Mouse (Mus musculus): ENCODE data around the gene Yars. TPM values are rescaled to one million over a fixed set of nuclear protein-coding genes. Genes with fewer than 3 reads are reported as not detected.

Yars gene
- 103 and 115 TPM in 2 replicates for polyA plus RNA-seq (2014; fragmentation: Nextera tagmentation; extraction: Ambion mirVana)

DNA sequence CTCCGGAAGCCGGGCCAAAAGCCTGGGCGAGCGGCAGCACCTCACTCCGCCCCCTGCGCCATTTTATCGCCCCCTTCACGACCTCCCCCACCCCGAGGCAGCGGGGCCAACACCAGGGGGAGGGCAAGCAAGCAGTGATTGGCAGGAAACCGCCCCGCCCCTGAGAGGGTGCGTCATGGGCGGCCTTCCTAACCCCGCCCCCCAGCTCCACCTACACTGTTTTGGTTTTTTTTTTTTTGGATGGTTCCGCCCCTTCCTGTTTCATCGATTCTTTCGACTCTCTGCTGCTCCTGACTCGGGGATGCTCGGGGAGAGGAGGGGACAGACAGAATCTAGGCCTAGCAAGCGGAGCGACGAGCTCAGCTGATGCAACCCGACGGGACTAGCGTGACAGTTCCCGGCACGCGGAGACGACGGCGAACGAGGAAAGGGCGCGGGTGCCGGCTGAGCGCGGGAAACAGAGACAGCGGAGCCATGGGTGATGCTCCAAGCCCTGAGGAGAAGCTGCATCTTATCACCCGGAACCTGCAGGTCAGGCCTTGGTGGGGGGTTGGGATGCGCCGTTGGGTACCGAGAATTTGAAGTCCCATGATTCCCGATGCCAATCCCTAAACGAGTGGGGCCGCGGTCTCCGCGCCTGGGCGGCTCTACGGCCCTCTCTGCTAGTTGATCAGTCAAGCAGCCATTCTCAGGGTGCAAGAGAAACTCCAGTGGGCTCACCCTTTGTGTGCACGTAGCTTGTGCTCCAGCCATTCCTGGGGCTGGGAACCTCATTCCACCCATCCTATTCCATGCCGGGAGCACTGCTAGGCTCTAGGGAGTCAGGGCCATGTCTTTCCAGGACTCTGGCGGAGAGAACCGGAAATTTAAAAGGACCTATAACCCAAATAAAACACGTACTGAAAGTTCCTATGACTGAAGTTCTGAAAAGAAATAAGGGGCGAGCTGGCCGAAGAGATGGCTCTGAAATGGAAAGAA lies at the start of gene Yars, which contains the start of gene S100pbp:
Gene Yars (plus strand): TSS at position 219 of the 978 bp plus-strand sequence.
Gene S100pbp (minus strand): TSS at position 186 of the 978 bp plus-strand sequence.
- DNase-seq (ENCODE audit: low spot score) = peak; percentile 99
- H3K4me1 ChIP-seq (ENCODE audit: control insufficient read depth, insufficient read depth, low read length) = peaks cover 10% of the 10 kb centered on the region; the same call in 1 of the 2 replicates
- under 1% methylated on average over 58 of the region's 58 CpGs for WGBS
- H3K27ac ChIP-seq (ENCODE audit: low read depth, low read length) = peak within 1 kb of the TSS; percentile 85
- no peaks in the 10 kb centered on the region for H3K27me3 ChIP-seq (ENCODE audit: control insufficient read depth, insufficient read depth, low read length)
- H3K9me3 ChIP-seq (ENCODE audit: control insufficient read depth, low read length) = no peaks in the 10 kb centered on the region
- H3K9ac ChIP-seq (ENCODE audit: low read length) = peak within 1 kb of the TSS; percentile 86
- H3K4me3 ChIP-seq (ENCODE audit: low read depth, low read length) = peak within 1 kb of the TSS; percentile 81
- no peaks in the 10 kb centered on the region for H3K36me3 ChIP-seq (ENCODE audit: control insufficient read depth, insufficient read depth, low read length)
- ATAC-seq (ENCODE audit: insufficient read depth, low FRiP score, low TSS enrichment) = peak; percentile 86
- H3K4me2 ChIP-seq (ENCODE audit: low read depth) = peak within 1 kb of the TSS; percentile 82

DNA sequence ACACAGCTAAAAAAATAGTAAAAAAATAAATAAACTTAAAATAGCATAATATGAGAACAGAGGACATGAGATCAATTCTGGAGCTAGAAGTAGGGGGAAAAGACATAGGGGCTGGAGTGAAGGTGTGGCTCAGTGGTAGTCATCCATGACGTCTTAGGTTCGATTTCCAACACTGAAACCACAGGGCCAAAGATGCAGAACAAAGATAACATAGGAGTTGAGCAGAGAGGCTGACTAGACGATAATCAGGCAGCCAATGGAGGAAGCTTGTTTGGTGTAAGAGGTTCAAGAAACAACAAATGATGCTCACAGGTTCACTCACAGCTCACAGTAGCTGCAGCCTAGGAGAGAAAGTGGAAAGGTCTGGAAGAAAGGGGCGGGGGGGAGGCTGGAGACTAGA lies 48.8 kb upstream of the Yars start:
- Histone ChIP-seq H3K4me1 (ENCODE audit: control insufficient read depth, insufficient read depth, low read length) (peaks cover 4% of the 10 kb centered on the region; the same call in 1 of the 2 replicates), H3K4me3 (ENCODE audit: low read depth, low read length) (no peak overlapping the region), H3K9ac (ENCODE audit: low read length) (no peak overlapping the region), H3K9me3 (ENCODE audit: control insufficient read depth, low read length) (no peaks in the 10 kb centered on the region), H3K27ac (ENCODE audit: low read depth, low read length) (no peak overlapping the region), H3K36me3 (ENCODE audit: control insufficient read depth, insufficient read depth, low read length) (peaks cover 3% of the 10 kb centered on the region), H3K27me3 (ENCODE audit: control insufficient read depth, insufficient read depth, low read length) (0 out of 2 replicates have a peak, but pooled peaks cover 3% of the 10 kb centered on the region), H3K4me2 (ENCODE audit: low read depth) (no peak overlapping the region)
- 81% methylated on average over 4 of the region's 4 CpGs for WGBS
- ATAC-seq (ENCODE audit: insufficient read depth, low FRiP score, low TSS enrichment) = no peak
- DNase-seq (ENCODE audit: low spot score) = no peak

DNA sequence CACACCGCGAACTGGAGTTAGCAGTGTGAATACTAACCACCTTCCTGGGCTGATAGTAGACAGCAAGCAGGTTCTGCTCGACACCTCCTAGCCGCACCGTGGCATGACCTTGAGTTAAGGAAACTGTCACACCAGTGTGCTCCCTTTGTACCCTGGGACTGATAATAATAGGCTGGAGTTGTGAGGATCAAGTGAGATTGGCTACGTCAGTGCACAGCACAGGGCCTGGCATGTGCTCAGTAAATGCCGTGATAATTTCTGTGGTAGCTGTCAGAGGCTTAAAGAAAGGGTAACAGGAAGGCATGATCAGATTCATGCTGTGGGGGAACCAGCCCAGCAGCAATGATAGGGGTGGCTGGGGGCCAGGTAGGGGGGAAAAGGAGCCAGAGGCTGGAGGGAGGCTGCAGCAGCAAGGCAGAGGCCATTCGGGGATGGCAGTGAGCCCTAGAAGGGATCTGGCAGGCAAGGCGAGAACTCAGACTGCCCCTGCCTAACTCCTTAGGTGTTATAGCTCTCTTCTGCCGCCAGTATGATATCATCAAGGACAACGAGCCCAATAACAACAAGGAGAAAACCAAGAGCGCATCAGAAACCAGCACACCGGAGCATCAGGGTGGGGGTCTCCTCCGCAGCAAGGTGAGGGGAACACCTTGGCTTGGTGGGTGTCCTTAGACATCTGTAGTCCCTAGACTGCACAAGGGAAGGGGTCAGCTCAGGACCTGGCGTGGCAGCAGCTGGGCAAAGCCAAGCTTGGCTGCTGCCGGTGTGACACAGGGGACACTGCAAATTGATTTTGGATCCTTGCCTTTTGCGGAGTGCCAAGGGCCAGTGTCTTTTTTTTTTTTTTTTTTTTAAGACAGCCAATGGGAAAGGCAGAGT lies 47.8 kb upstream of the Yars start:
- Histone ChIP-seq H3K4me1 (ENCODE audit: control insufficient read depth, insufficient read depth, low read length) (peaks cover 4% of the 10 kb centered on the region; the same call in 1 of the 2 replicates), H3K4me3 (ENCODE audit: low read depth, low read length) (no peak overlapping the region), H3K4me2 (ENCODE audit: low read depth) (no peak overlapping the region), H3K27me3 (ENCODE audit: control insufficient read depth, insufficient read depth, low read length) (no peaks in the 10 kb centered on the region), H3K27ac (ENCODE audit: low read depth, low read length) (no peak overlapping the region), H3K9me3 (ENCODE audit: control insufficient read depth, low read length) (no peaks in the 10 kb centered on the region), H3K9ac (ENCODE audit: low read length) (no peak overlapping the region), H3K36me3 (ENCODE audit: control insufficient read depth, insufficient read depth, low read length) (peaks cover 3% of the 10 kb centered on the region)
- ATAC-seq (ENCODE audit: insufficient read depth, low FRiP score, low TSS enrichment) (no peak), DNase-seq (ENCODE audit: low spot score) (no peak)
- WGBS = 83% methylated on average over 17 of the region's 17 CpGs

DNA sequence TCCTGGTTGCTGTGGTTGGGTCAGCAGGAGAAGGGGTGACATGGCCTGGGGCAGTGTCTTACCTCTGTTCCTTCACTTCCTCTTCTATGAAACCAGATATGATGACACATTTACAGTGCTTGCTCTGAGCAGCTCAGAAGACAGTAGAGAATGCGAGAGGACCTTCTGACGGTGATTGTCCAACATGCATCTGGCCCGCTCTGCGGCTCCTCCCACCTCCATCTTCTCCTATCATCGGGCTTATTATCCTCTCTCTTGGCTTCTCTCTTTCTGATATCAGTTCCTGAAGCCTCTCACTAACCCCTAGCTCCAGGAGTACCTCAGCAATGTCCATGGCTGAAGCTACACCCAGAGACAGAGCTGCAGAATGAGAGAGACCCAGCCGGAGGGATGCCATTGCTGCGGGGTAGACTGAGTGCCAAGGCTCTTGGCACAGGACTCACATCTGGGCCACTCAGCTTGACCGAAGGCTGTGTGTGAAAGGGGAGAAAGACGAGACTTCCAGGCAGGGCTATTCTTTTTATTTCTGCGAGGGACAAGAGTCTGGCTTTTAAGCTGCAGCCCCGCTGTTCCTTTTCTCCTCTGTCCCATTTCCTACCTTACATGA lies 47.0 kb upstream of the Yars start:
- H3K27me3 ChIP-seq (ENCODE audit: control insufficient read depth, insufficient read depth, low read length) = no peaks in the 10 kb centered on the region
- DNase-seq (ENCODE audit: low spot score) (no peak), ATAC-seq (ENCODE audit: insufficient read depth, low FRiP score, low TSS enrichment) (no peak)
- peaks cover under 1% of the 10 kb centered on the region; the same call in 1 of the 2 replicates for H3K4me1 ChIP-seq (ENCODE audit: control insufficient read depth, insufficient read depth, low read length)
- no peak overlapping the region for H3K4me3 ChIP-seq (ENCODE audit: low read depth, low read length)
- WGBS = 90% methylated on average over 11 of the region's 11 CpGs
- no peaks in the 10 kb centered on the region for H3K9me3 ChIP-seq (ENCODE audit: control insufficient read depth, low read length)
- H3K9ac ChIP-seq (ENCODE audit: low read length) = no peak overlapping the region
- no peak overlapping the region for H3K4me2 ChIP-seq (ENCODE audit: low read depth)
- H3K36me3 ChIP-seq (ENCODE audit: control insufficient read depth, insufficient read depth, low read length) = peaks cover 3% of the 10 kb centered on the region
- no peak overlapping the region for H3K27ac ChIP-seq (ENCODE audit: low read depth, low read length)

DNA sequence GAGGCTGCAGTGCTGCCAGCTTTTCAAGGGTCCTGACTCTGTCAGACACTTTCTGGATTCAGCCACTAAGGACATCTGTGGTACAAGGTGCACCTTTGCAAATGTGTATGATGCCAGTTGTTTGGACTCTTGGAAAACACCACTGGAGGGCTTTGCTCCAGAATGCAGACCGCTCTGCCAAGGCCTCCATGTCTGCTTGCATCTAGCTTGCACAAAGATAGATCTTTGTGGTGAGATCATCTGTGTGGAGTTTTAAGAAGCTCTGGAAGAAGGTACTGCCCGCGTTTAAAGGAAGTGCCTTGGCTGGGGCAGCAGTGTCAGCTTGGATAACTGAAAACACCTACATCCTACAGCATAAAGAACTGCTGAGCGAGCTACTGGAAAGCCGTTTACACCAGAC lies 46.1 kb upstream of the Yars start:
- 96% methylated on average over 5 of the region's 5 CpGs for WGBS
- no peaks in the 10 kb centered on the region; the same call in 1 of the 2 replicates for H3K4me1 ChIP-seq (ENCODE audit: control insufficient read depth, insufficient read depth, low read length)
- no peak overlapping the region for H3K4me3 ChIP-seq (ENCODE audit: low read depth, low read length)
- no peaks in the 10 kb centered on the region for H3K27me3 ChIP-seq (ENCODE audit: control insufficient read depth, insufficient read depth, low read length)
- H3K36me3 ChIP-seq (ENCODE audit: control insufficient read depth, insufficient read depth, low read length) = peaks cover 3% of the 10 kb centered on the region
- no peak overlapping the region for H3K4me2 ChIP-seq (ENCODE audit: low read depth)
- H3K27ac ChIP-seq (ENCODE audit: low read depth, low read length) = no peak overlapping the region
- no peak overlapping the region for H3K9ac ChIP-seq (ENCODE audit: low read length)
- ATAC-seq (ENCODE audit: insufficient read depth, low FRiP score, low TSS enrichment) = no peak
- no peak for DNase-seq (ENCODE audit: low spot score)
- H3K9me3 ChIP-seq (ENCODE audit: control insufficient read depth, low read length) = no peaks in the 10 kb centered on the region

DNA sequence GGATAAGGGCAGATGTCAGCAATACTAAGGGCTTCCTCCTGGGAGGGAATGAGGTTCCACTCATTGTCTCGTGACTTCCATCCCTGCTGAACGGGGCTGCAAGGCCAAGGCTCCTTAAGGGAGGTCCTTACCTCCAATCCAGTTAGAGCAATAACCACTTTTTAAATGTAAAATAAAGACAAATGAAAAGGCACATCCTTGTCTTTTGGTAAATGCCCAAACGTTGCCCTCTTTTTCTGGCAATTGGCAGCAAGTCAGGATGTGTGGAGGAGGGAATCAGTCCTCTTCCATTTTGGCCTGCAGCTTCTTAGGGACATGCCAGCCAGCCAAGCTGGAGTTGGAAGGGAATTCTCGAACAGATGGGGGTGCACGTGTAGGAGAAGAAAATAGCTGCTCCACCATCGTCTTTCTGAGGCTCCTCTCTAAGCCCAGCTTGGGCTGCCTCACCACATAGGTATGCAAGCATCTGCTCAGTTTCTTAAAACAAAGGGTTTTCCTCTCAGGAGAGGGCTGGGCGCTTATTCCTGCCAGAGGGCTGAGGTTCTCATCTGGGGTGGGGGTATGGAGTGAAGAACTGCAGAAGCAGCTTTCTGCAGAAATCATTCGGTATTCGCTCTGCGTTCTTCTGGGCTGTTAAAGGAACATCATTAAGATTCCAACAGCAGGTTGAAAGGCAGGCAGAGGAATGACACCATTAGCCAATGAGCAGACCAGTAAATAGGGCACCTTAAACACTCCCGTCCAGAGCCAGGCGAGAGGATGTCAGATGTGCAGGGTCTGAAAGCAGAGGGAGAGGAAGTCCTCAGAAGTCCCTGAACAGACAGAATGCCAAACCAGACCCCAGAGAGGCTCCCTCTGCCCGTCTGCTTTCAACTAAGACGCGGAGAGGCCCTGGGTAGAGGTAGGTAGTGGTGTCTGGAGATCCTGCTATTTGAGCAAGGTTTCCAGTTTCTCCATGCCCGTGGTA lies 44.9 kb upstream of the Yars start:
- Histone ChIP-seq H3K27me3 (ENCODE audit: control insufficient read depth, insufficient read depth, low read length) (no peaks in the 10 kb centered on the region), H3K9ac (ENCODE audit: low read length) (no peak overlapping the region), H3K36me3 (ENCODE audit: control insufficient read depth, insufficient read depth, low read length) (peaks cover 3% of the 10 kb centered on the region), H3K4me3 (ENCODE audit: low read depth, low read length) (no peak overlapping the region), H3K4me1 (ENCODE audit: control insufficient read depth, insufficient read depth, low read length) (no peaks in the 10 kb centered on the region; the same call in 1 of the 2 replicates), H3K27ac (ENCODE audit: low read depth, low read length) (peak overlapping the region; percentile 42; the same call in 1 of the 2 replicates), H3K9me3 (ENCODE audit: control insufficient read depth, low read length) (no peaks in the 10 kb centered on the region), H3K4me2 (ENCODE audit: low read depth) (no peak overlapping the region)
- WGBS = 51% methylated on average over 16 of the region's 16 CpGs
- peak; percentile 23 for DNase-seq (ENCODE audit: low spot score)
- no peak for ATAC-seq (ENCODE audit: insufficient read depth, low FRiP score, low TSS enrichment)

DNA sequence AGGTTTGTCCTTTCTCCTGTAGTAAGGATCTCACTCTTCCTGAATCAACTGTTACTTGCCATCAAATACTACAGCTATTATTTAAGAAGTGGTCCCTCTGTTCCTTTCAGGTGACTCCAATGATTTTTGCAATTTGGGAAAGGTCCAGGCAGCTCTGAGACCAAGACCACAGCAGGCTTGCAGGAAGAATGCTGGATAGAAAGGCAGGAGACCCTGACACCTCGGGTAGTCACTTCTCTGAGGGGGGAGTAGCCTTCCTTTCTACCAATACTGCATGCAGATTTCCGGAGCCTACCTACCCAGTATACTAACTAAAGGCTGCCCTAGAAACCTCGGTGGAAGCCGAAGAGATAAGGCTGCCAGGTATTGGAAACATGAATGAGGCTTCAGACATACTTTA lies 44.1 kb upstream of the Yars start:
- H3K9me3 ChIP-seq (ENCODE audit: control insufficient read depth, low read length) = no peaks in the 10 kb centered on the region
- H3K27ac ChIP-seq (ENCODE audit: low read depth, low read length) = 0 out of 2 replicates have a peak overlapping the region, but pooled peaks have one; percentile 42
- H3K9ac ChIP-seq (ENCODE audit: low read length) = no peak overlapping the region
- H3K4me2 ChIP-seq (ENCODE audit: low read depth) = no peak overlapping the region
- H3K4me3 ChIP-seq (ENCODE audit: low read depth, low read length) = no peak overlapping the region
- DNase-seq (ENCODE audit: low spot score) = no peak
- H3K36me3 ChIP-seq (ENCODE audit: control insufficient read depth, insufficient read depth, low read length) = peaks cover 3% of the 10 kb centered on the region
- 77% methylated on average over 4 of the region's 4 CpGs for WGBS
- H3K4me1 ChIP-seq (ENCODE audit: control insufficient read depth, insufficient read depth, low read length) = no peaks in the 10 kb centered on the region; the same call in 1 of the 2 replicates
- ATAC-seq (ENCODE audit: insufficient read depth, low FRiP score, low TSS enrichment) = no peak
- H3K27me3 ChIP-seq (ENCODE audit: control insufficient read depth, insufficient read depth, low read length) = no peaks in the 10 kb centered on the region

Data from neural tube, embryonic 11.5 days (tissue).